Mouse (Mus musculus): ENCODE data around the gene Pde10a.

- no peak for TF ChIP-seq CTCF (IDR thresholded peaks at IDR 0.05; ENCODE audit: extremely low read depth, insufficient read depth, insufficient read length, insufficient replicate concordance)
- TF ChIP-seq POLR2A (IDR thresholded peaks at IDR 0.05; ENCODE audit: low read depth, low read length): no peak
Measured at GRCm38 (mm10) chr17:8871997-8872593, 346.9 kb downstream of the Pde10a start.
